24 mouse cellular contexts compared by ENCODE assay signal in the genomic region with DNA sequence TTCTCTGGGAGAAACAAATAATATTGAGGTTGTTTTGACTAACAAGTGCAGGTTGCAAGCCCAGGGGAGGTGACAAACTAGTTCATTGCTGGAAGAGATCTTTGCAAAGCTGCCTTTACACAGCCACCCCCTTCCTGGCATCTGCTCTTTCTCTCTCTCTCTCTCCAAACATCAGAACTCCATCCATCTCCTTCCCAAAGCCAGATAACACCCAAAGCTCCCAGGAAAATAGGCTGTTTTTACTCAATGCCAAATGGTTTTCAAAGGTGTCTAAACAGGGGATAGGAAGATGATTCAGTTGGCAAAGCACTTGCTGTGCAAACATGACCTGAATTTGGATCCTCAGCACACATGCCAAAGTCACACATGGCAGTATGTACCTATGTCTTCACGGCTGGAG.
"Had no signal": no experiment of that assay in that cellular context is flagged by ENCODE, and none has a peak within 500 bp of the region (broad histone marks: within the 10 kb centered on the region; RNA-seq: fewer than 3 reads in every experiment).

No protein-coding gene starts in this region.

- ATAC-seq: hindbrain, embryonic 16.5 days; inflammation-experienced regulatory T-cells, adult 6 months; intestine, embryonic 15.5 days; intestine, postnatal 0 days had no signal

- H3K27ac ChIP-seq: gastrocnemius, adult 2 months; heart, embryonic 10.5 days; hindbrain, embryonic 10.5 days; hindbrain, embryonic 12.5 days; hindbrain, embryonic 14.5 days; intestine, embryonic 15.5 days; limb, embryonic 10.5 days; limb, embryonic 12.5 days; liver, embryonic 13.5 days had no signal

- H3K4me3 ChIP-seq: gastrocnemius, adult 2 months; heart, embryonic 10.5 days; heart, embryonic 12.5 days; hindbrain, embryonic 10.5 days; hindbrain, embryonic 12.5 days; intestine, embryonic 15.5 days; limb, embryonic 10.5 days; limb, embryonic 12.5 days; liver, embryonic 13.5 days had no signal

- DNase-seq: gastrocnemius, adult 2 months; gastrocnemius, postnatal 10 days; gastrocnemius, postnatal 25 days; heart, adult 18-20 months; heart, postnatal 10 days; heart, postnatal 4 days; kidney, adult 18-20 months; kidney, adult 8-10 months; kidney, postnatal 10 days; kidney, postnatal 25 days; kidney, postnatal 4 days; liver; liver, embryonic 13.5 days had no signal
